Mouse (Mus musculus) embryonic facial prominence, embryonic 14.5 days (tissue): ENCODE measurements at regions not wholly inside any gene's neighbourhood (a gene's known extent, or its start where the extent isn't known, plus 50 kb on each side); places are given as distances from the start of the nearest gene placed in this dataset.

Source experiments
- ATAC-seq: fragments of 200-750 bp; cut with Nextera tagmentation; 2 replicates; pipeline ENCODE4 v1.8.0; 2017; ENCODE audit warnings: low read depth, moderate number of reproducible peaks, moderate TSS enrichment
- DNase-seq: peaks from one replicate; pipeline ENCODE4 v3.0.0-alpha.2; 2015; ENCODE audit warnings: low spot score
- H3K27ac ChIP-seq: fragments of 300-500 bp; sonication (generic); replicated peaks from 2 replicates; pipeline ENCODE4 v1.5.1; 2014; ENCODE audit warnings: low read depth, mild to moderate bottlenecking, low read length, moderate library complexity
- H3K27me3 ChIP-seq: fragments of 300-500 bp; sonication (generic); replicated peaks from 2 replicates; pipeline ENCODE4 v1.6.1; 2014; ENCODE audit warnings: low read length; ENCODE audit not compliant: control insufficient read depth, insufficient read depth
- H3K36me3 ChIP-seq: fragments of 300-500 bp; sonication (generic); 2 replicates; pipeline ENCODE4 v1.6.1; 2014; ENCODE audit warnings: low read length, mixed read lengths; ENCODE audit not compliant: control insufficient read depth, insufficient read depth
- H3K4me1 ChIP-seq: fragments of 300-500 bp; sonication (generic); 2 replicates; pipeline ENCODE4 v1.6.1; 2014; ENCODE audit warnings: antibody characterized with exemption, low read length; ENCODE audit not compliant: control insufficient read depth, insufficient read depth
- H3K4me2 ChIP-seq: fragments of 300-500 bp; sonication (generic); 2 replicates; pipeline ENCODE4 v1.6.1; 2014; ENCODE audit warnings: low read depth, mild to moderate bottlenecking, low read length, moderate library complexity, mixed read lengths
- H3K4me3 ChIP-seq: fragments of 300-500 bp; sonication (generic); 2 replicates; pipeline ENCODE4 v1.5.1; 2014; ENCODE audit warnings: low read depth, mild to moderate bottlenecking, low read length
- H3K9ac ChIP-seq: fragments of 300-500 bp; sonication (generic); 2 replicates; pipeline ENCODE4 v1.6.1; 2014; ENCODE audit warnings: low read depth, mild to moderate bottlenecking, low read length, moderate library complexity, mixed read lengths
- H3K9me3 ChIP-seq: fragments of 300-500 bp; sonication (generic); 2 replicates; pipeline ENCODE4 v1.6.1; 2016; ENCODE audit warnings: low read length; ENCODE audit not compliant: control insufficient read depth
- WGBS: fragments of 180-500 bp; shearing (Covaris S2); extraction: QIAGEN DNeasy Blood & Tissue Kit; methylation state at CpG from one replicate; pipeline ENCODE4 v1.1.7; 2014; 5-methylcytosine and 5-hydroxymethylcytosine counted together

DNA sequence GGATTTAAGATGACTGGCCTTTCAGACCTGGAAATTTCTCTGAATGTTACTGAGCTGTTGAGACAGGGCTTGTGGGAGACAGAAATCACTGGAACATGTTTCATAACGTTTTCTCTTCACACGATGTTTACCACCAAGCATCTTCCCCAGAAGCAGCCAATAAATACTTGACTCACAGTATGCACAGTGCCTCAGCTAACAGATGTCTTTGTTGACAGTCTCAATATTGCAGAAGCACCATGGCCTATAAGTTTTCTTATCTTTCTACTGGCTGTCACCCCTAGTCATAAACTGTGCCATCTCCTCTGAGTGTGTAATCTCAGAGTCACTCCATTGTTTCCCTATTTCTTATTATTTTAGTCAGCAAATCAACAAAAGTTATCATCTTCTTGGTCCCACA, 187.9 kb upstream of the Gm38303 start:
- 74% methylated on average over 2 of the region's 2 CpGs for WGBS

DNA sequence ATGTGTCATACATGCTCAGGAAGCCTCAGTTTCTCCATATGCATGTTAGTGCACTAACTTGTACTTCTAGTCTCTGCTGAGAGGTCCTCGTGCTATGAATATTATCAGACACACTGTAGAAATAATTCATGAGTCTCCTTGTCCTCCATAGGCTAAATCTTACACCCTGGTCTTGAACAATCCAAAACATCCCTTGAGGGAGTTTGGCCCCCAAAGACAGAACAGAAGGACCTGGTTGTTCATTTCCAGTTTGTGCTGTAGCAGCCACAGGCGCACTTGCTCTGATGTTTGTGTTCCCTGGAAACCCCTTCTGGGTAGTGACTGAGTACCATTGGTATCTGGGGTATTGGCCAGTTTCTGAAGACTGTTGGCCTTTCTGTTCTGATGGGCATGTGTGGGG, 176.7 kb upstream of the Gm38303 start:
- WGBS, result 81% methylated on average over 2 of the region's 2 CpGs
- no peak for DNase-seq
- ATAC-seq, result no peak
- no peak overlapping the region for H3K4me3 ChIP-seq
- no peaks in the 10 kb centered on the region for H3K4me1 ChIP-seq
- H3K36me3 ChIP-seq, result no peaks in the 10 kb centered on the region
- H3K4me2 ChIP-seq, result no peak overlapping the region
- no peaks in the 10 kb centered on the region for H3K9me3 ChIP-seq
- H3K27me3 ChIP-seq, result no peaks in the 10 kb centered on the region
- H3K9ac ChIP-seq, result no peak overlapping the region
- no peak overlapping the region for H3K27ac ChIP-seq

More for the DNA sequence above, 187.9 kb upstream of the Gm38303 start:
- Histone ChIP-seq H3K36me3 (no peaks in the 10 kb centered on the region), H3K27me3 (no peaks in the 10 kb centered on the region), H3K4me3 (no peak overlapping the region), H3K4me2 (no peak overlapping the region), H3K9ac (no peak overlapping the region), H3K9me3 (no peaks in the 10 kb centered on the region), H3K4me1 (no peaks in the 10 kb centered on the region), H3K27ac (no peak overlapping the region)
- DNase-seq (no peak), ATAC-seq (no peak)

DNA sequence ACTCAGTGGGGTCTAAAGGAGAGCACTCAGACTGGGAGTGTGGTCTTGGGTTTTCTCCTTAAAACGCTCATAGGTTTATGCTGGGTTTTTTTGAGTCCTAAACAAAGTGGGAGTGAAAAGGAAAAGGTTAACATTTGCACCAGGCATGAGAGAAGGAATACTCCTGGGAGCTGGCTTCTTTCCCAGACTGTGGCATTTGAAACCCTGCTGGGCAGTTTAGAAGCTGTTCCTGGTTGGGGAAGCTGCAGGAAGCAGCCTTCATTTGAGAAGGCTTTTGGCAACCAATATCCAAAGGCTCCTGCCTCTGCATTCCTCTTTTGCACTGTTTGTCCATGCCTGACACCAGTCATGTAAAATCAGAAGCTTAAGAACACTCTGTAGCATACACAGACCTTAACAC, 175.9 kb upstream of the Gm38303 start:
- no peak overlapping the region for H3K4me3 ChIP-seq
- WGBS, result 60% methylated on average over 1 of the region's 1 CpGs
- DNase-seq, result peak; percentile 82

More for the DNA sequence above, 175.9 kb upstream of the Gm38303 start:
- H3K4me1 ChIP-seq, result no peaks in the 10 kb centered on the region
- H3K9me3 ChIP-seq, result 0 out of 2 replicates have a peak, but pooled peaks cover 1% of the 10 kb centered on the region
- H3K27me3 ChIP-seq, result no peaks in the 10 kb centered on the region
- no peak overlapping the region for H3K9ac ChIP-seq
- peak; percentile 77; the same call in 1 of the 2 replicates for ATAC-seq
- H3K36me3 ChIP-seq, result no peaks in the 10 kb centered on the region
- H3K4me2 ChIP-seq, result no peak overlapping the region
- H3K27ac ChIP-seq, result no peak overlapping the region
